Mouse (Mus musculus) embryonic facial prominence, embryonic 11.5 days (tissue): ENCODE measurements around the gene 2010315B03Rik. TPM values are rescaled to one million over a fixed set of nuclear protein-coding genes. Genes with fewer than 3 reads are reported as not detected.
"Not testable (repeated sequence)": the region's sequence is repeated elsewhere in the genome, so short reads cannot be mapped to it uniquely, and the experiment has no call there.

Experiments
- ATAC-seq: fragments of 200-750 bp; cut with Nextera tagmentation; replicated peaks from 2 replicates; pipeline ENCODE4 v1.8.0; 2017; ENCODE audit warnings: low read depth; ENCODE audit not compliant: insufficient number of reproducible peaks, low FRiP score, low TSS enrichment
- DNase-seq: peaks from one replicate; pipeline ENCODE4 v3.0.0-alpha.2; 2015; ENCODE audit warnings: low spot score
- H3K27ac ChIP-seq: fragments of 300-500 bp; sonication (generic); replicated peaks from 2 replicates; pipeline ENCODE4 v1.5.1; 2014; ENCODE audit warnings: mild to moderate bottlenecking, low read depth, low read length, control low read depth
- H3K27me3 ChIP-seq: fragments of 300-500 bp; sonication (generic); 2 replicates; pipeline ENCODE4 v1.6.1; 2014; ENCODE audit warnings: mild to moderate bottlenecking, low read length, moderate library complexity, mixed read lengths; ENCODE audit not compliant: control insufficient read depth, insufficient read depth
- H3K36me3 ChIP-seq: fragments of 300-500 bp; sonication (generic); replicated peaks from 2 replicates; pipeline ENCODE4 v1.6.1; 2014; ENCODE audit warnings: low read depth, mild to moderate bottlenecking, low read length, moderate library complexity, mixed read lengths; ENCODE audit not compliant: control insufficient read depth, insufficient read depth
- H3K4me1 ChIP-seq: fragments of 300-500 bp; sonication (generic); 2 replicates; pipeline ENCODE4 v1.6.1; 2014; ENCODE audit warnings: low read length, mixed read lengths; ENCODE audit not compliant: control insufficient read depth, insufficient read depth
- H3K4me2 ChIP-seq: fragments of 300-500 bp; sonication (generic); 2 replicates; pipeline ENCODE4 v1.6.1; 2014; ENCODE audit warnings: low read depth, mild to moderate bottlenecking, control low read depth, low read length, moderate library complexity
- H3K4me3 ChIP-seq: fragments of 300-500 bp; sonication (generic); 2 replicates; pipeline ENCODE4 v1.5.1; 2014; ENCODE audit warnings: low read depth, low read length, control low read depth
- H3K9ac ChIP-seq: fragments of 300-500 bp; sonication (generic); replicated peaks from 2 replicates; pipeline ENCODE4 v1.6.1; 2014; ENCODE audit warnings: mild to moderate bottlenecking, control low read depth, low read length
- H3K9me3 ChIP-seq: fragments of 300-500 bp; sonication (generic); replicated peaks from 2 replicates; pipeline ENCODE4 v1.6.1; 2016; ENCODE audit warnings: mild to moderate bottlenecking, low read length, inconsistent platforms, mixed read lengths; ENCODE audit not compliant: control insufficient read depth
- WGBS: fragments of 180-500 bp; shearing (Covaris S2); extraction: QIAGEN DNeasy Blood & Tissue Kit; methylation state at CpG from one replicate; pipeline ENCODE4 v1.1.7; 2014; 5-methylcytosine and 5-hydroxymethylcytosine counted together
- polyA plus RNA-seq: library from polyadenylated mRNA; unstranded; fragments of >200 nt; fragmentation: Nextera tagmentation; extraction: Ambion mirVana; gene quantifications from 2 replicates; pipeline ENCODE4 v1.2.1, GENCODE M21; 2014

2010315B03Rik gene
- polyA plus RNA-seq, 1 experiment from 2014 or later: 3.5 TPM

- not testable (repeated sequence) for H3K27ac ChIP-seq, H3K9ac ChIP-seq, H3K4me1 ChIP-seq, H3K4me2 ChIP-seq, H3K36me3 ChIP-seq, H3K27me3 ChIP-seq, H3K4me3 ChIP-seq, H3K9me3 ChIP-seq
- ATAC-seq (peak; percentile 85), DNase-seq (peak; percentile 45)
- 19% methylated on average over 1 of the region's 1 CpGs for WGBS
Observed at GRCm38 (mm10) chr9:124256271-124257199, 56.0 kb downstream of the 2010315B03Rik start.

GRCm38 (mm10) chr9:124251438-124251837 is 61.1 kb downstream of the 2010315B03Rik start:
- ATAC-seq (no peak), DNase-seq (no peak)
- Histone ChIP-seq H3K27ac (no peak overlapping the region), H3K27me3 (no peaks in the 10 kb centered on the region), H3K9me3 (no peaks in the 10 kb centered on the region), H3K4me1 (no peaks in the 10 kb centered on the region), H3K36me3 (no peaks in the 10 kb centered on the region), H3K9ac (no peak overlapping the region), H3K4me2 (no peak overlapping the region), H3K4me3 (no peak overlapping the region)

Other genes with a start within 250 kb of the 2010315B03Rik start
- 0.31 and 0.59 TPM in 2 replicates for gene Ccr2, start 210.7 kb downstream of the 2010315B03Rik start, polyA plus RNA-seq
- 0.93 and 1.2 TPM in 2 replicates for gene Ccr5, start 191.2 kb downstream of the 2010315B03Rik start, polyA plus RNA-seq
- 60.1 and 81.1 TPM in 2 replicates for gene Ppp2r3d, start 164.2 kb upstream of the 2010315B03Rik start, polyA plus RNA-seq
- gene Gm21836, start 181.1 kb upstream of the 2010315B03Rik start, polyA plus RNA-seq: not detected in 2 replicates